Mouse (Mus musculus) gastrocnemius, adult 8-10 months (tissue): ENCODE data around the gene Slco3a1. TPM values are rescaled to one million over a fixed set of nuclear protein-coding genes. Genes with fewer than 3 reads are reported as not detected.
"Not testable (repeated sequence)": the region's sequence is repeated elsewhere in the genome, so short reads cannot be mapped to it uniquely, and the experiment has no call there.

Experiments
- DNase-seq, 2 experiments: peaks; one replicate each; pipeline ENCODE4 v3.0.0; 2022; ENCODE audit warnings: low spot score in 2 of 2
- total RNA-seq, 4 experiments: library from RNA; stranded (reverse); gene quantifications; 2 replicates each; pipeline ENCODE4 v1.2.4; 2022

Gene Slco3a1
- total RNA-seq, 4 experiments from 2014 or later: 64.6 to 75.6 (median 69.4) TPM

DNA sequence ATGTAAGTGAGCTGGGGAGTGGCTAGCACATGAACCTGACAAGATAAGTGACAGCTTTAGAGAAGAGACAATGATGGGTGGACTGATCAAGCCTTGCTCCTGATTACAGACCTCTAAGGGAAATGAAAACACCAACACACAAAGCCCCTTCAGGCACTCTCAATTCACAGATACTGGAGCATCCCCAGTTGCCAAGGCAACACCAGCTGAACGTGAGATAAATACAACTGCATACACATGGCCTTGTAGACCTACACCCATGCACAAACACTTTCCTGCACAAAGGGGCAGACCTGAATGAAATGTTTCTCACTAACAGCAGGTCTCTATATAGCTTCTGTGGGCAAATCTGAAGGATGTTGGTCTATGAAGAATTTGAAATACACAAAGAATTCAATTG, 117.0 kb downstream of the Slco3a1 start:
- no peak for DNase-seq

DNA sequence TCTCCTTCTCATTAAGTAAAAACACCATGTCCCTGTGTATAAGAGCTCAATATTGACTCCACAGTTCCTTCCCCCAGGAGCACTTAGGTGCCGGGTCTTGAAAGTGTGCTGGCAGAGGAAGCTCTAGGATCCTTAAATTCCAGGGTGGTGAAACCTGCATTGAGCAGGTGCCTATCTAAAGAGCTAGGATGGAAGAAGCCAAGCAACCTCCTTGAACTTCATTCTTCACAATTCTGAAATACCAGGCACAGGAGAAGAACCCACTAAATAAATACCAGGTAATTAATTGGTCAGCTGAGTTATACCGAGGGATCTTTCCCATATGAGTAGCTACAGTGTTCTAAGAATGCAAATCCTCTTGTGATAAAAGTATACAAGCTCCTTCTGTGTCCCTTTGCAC, 117.9 kb downstream of the Slco3a1 start:
- no peak for DNase-seq

DNA sequence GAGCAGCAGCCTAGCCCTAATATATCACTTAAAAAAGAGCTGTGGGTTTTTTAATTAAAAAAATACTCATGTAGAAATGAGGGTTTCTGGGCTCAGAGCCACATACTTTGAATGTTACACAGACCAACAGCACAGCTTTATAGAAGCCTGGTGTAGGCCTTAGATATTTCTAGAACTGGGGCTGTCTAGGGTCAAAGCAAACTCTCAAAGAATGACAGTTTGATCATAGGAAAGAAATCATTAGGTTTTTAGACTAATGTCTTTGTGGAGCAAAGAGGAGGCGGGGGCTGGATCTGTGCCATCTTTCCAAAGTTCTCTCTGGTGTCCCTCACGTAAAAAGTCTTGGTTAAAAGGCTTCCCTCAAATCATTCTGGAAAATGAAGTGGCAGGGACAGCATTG, 121.6 kb downstream of the Slco3a1 start:
- no peak for DNase-seq

DNA sequence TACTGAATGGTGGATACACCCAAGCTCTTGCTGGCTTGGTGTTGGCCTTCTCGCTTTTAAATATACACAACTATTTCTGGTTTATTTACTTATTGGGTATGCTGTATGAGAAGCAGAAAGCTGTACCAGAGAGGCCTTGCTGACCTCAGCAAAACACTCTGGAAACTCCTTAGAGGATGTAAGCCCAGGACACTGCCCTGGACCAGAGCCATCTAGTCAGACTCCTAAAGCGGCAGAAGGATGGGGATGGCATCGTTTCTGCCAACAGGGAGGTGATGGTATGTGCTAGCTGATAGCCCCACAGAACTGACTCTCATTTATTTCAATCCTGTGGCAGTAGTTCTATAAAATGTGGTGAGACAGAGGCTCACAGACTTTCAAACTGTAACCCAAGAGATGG, 125.3 kb downstream of the Slco3a1 start:
- DNase-seq: no peak

DNA sequence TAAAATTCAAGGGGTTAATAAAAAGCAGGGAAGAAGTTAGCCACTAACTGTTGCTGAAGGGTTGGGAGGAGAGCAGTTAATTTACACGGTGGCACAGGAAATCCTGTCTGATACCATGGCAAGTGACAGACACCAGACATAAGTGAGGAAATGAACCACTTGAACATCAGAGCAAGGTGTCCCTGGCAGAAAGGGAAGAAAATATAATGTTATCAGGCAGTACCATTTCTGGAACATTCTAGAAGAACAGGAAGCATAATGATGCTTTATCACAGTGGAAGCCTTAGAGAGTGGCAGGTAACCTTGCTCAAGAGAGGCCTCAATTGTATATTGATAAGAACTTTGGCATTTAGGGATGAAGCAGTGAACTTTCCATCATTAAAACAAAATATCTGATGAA, 127.4 kb downstream of the Slco3a1 start:
- no peak for DNase-seq

DNA sequence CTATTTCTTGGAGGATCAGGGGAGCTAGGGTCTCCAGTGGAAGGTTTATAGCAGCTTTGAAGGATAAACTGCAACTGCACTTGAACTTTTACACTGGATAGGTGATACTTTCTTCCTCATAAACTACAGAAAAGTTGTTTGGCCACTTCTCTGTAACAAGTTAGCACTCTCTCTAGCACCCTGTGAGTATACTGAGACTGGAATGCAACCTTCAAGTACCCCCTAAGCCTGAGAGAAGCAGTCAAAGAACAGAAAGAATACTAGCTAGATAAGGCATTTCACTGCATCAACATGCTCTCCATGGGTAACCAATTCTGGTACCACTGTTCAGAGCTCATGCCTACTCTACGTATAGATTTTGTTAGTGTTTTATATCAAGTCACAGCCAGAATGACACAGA, 128.6 kb downstream of the Slco3a1 start:
- no peak for DNase-seq

DNA sequence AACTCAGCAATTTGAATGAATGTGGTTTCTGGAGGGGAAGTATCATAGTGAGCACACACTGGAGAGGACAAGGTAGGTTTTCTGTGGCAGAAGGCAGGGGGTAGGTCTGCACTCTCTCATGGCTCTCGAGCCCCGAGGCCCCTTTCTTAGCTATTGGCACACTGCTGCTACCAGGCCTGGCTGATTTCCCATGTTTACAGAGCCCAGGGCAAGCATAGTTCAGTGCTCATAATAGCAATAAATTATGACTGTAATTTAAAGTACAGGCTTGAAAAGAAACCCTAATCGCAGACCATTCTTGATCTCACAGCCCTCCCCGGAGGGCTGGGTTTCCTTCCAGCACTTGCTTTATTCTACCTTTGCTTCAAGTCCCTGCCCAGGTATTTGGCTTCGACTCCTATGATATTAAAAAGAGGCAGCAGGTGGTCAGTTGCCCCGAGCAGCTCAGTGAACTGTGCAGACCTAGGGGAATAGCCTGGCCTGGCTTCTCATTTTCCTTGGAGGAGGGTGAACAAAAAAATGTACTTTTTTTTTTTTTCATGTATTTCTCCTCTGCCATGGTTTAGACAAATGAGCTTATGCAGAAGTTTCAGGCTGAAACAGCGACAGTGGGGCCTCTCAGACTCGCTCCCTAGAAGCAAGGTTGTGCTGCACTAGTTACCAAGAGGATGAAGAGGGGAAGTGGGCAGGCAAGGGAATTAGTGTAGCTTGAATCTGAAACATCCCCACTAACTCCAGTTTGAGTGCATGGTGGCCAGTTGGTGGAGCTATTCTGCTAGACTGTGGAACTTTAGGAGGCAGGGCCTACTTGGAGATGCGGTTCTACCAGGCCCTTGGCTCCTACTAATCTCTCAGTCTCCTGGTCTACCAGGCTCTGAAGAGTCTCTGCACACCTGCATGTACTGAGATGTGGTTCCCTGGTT, 130.4 kb downstream of the Slco3a1 start:
- DNase-seq: no peak

DNA sequence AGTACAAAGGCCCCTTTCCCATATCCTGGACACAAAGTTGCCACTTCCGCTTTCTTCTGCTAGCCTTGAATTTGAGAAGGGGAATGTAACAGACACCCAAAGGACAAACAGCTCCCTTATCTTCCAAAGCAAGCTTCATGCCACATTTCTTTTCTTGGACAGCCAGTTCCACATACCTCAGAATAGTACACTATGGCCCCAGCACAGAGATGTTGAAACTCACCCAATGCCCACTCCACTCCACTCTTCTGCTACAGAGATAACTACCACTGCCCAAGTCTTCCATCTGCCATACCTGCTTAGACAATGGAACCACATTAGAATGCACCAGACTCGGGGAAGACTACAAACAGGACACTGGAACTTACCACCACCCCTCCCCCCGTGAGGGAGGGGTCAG, 131.3 kb downstream of the Slco3a1 start:
- no peak for DNase-seq

DNA sequence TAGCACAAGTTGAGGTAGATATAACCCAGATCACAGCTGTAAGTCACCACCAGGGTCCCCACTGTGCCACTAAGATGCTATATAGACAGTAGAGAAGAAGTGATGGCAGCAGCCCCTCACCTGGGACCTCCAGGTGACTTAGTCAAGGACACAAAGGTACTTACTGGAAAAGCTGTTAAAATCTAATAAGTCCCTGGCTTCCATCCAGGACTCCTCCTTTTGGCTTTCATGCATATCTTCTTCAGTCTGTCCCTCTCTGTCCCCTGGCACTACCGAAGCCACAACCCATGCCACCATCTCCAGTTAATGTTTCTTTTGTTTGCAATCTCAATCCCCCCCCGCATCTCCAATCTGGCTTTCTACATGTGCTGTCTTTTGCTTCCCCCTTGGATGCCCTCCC, 131.8 kb downstream of the Slco3a1 start:
- DNase-seq: no peak

DNA sequence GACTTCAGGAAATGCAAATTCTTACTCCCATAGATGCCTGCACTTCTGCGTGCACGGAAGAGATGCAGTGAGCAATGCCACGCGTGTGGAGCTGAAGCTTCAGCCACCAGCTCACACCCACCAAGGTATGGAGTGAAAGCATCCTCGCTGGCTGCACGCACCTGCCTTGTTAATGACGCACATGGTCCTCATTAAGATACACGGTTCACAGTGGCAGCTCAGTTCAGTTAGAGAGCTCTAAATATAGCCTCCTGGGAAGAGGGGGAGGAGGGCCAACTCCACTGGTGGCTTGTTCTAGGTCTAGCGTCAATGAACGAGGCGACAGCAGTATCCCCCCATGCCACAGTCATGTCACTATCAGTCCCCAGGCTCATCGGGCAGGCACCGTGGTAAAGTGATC, 132.6 kb downstream of the Slco3a1 start:
- DNase-seq: peak; percentile 17

DNA sequence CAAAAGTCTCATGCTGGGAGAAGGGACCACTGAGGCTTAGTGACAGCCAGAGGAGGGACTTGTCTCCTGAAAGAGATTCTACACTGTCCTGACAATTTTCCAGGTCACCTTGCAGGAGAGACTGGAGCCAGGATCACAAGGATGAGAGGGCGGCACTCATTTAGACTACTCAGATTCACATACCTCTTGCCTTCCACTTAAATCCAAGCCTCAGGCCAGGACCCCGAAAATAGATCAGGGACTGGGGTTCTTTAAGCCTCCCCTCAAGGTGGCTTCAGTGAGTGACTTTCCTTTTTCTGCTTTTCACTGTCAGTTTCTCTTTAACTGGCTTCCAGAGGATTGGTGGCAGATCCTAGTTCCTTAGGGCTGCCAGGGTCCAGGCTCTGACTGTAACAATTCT, 133.0 kb downstream of the Slco3a1 start:
- no peak for DNase-seq

DNA sequence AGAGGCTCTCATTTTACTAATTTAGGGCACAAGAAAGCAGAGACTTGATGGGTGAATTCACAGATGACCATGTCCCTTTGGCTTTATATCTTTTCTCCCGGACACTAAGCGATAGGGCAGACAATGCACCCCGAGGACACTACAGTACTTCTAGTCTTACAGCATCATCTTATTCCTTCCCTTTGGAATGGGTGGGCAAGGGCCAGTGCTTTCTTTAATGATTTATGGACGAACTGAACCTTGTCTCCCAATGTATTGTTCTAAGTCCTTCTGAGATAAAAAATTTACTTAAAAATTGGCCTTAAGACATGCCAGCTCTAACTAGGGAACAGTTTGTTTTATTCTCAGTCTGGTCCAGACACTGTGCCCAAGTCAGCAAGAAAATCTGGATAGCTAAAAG, 134.9 kb downstream of the Slco3a1 start:
- DNase-seq: no peak

DNA sequence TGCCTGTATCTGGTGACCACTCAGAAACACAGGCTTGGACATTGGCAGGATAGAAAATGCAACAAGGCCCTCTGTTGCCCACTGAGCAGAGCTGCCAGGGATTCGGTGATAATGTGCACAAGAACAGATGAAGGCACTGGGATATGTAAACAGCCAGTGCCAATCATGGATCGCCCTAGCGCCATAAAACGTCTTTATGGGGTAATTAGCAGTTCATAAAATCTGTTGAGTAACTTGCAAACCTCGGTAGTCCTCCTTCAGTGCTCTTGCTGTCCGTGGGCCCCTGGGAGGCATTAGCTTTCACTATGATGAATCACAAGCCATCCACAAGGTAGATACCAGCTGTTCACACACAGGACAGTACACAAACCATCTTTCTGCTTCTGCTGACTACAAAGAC, 137.6 kb downstream of the Slco3a1 start:
- DNase-seq: no peak

DNA sequence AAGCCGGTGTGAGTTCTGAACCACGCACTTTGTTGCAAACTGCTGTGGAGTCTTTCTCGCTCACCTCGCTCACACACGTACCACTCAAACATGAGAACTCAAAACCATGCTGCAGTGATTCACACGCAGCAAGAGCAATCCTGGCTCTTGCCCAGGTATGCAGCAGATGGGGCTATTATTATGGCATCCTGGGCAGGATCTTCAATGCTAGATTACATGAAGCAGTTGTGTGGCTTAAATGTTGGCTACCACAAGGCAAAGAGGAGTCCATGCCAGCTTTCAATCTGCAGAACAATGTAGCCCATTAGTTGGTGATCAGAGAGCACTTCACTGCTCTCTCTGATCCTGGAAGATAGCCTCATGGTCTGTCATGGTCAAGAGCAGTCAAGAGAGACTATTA, 139.3 kb downstream of the Slco3a1 start:
- no peak for DNase-seq

DNA sequence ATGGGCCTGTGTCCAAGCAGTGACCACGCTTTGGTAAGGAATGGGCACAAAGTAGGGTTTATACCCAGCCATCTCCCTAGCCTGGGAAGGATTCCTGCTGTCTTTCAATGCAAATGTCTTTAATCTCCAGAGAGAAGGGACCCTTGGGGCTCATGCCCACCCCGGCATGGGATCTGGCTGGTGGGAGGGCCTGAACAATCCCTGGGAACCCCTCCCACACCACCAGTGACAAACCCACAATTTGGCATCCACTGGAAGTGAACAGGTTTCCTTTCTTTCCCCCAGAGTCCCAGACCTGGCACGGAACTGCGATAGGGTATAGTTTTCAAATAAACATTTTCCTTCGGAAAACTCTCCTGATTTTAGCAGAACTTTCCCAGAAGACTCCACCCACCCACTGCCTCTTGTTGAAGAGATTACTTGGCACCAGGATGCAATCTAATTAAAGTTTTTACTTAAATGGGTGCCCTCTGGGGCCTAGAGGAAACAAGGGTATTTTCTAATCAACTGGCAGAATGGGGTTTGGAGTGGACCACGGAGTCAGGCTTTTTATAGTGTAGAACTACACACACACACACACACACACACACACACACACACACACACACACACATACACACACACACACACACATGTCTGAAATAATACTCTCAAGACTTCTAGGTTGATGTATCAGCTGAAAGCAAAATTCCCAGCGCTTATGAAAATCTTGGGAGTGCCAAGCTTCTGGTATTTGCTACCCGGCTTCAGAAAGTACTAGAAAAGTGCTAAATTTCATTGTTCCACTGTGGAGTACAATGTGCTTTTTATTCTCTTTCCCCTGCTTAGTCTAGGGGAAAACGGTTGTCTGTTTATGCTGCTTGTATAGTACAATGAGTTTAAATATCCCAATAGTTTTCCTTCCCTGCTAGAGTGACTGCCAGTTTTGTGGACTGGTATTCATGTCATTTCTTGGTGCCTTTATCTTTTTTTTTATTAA, 140.6 kb downstream of the Slco3a1 start:
- DNase-seq: no peak

DNA sequence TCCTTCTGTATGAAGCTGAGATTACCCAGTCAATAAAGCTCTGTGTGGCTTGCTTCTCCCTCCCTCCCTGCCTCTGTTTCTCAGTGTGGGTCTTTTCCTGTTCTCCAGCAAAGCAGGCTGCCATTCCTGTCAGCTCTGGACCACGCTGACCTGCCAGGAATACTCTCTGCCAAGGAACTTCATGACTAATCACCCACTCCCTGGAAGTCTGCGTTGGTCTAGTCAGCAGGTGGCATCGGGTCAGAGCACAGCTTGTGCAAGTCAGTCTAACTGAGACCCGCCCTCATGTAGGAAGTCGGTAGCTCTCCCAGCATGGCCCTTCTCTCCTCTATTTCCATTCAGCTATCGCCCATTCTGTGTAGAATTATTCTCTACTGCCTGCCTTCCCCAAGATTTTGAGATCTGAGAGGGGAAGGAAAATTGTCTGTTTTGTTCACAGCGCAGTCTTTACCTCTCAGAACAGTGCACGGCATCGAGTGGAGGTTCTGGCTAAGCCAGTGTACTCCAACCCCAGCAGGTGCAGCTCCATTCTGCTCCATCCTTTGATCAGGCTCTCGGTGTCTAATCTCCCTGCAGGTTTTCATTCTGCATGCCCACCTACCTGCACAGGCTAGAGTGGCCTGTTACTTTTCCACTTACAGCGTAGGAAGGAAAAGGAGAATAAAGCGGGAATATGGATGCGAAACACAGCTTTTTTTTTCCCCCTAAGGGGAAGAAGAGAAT, 145.8 kb downstream of the Slco3a1 start:
- peak; percentile 52 to 75 for DNase-seq

DNA sequence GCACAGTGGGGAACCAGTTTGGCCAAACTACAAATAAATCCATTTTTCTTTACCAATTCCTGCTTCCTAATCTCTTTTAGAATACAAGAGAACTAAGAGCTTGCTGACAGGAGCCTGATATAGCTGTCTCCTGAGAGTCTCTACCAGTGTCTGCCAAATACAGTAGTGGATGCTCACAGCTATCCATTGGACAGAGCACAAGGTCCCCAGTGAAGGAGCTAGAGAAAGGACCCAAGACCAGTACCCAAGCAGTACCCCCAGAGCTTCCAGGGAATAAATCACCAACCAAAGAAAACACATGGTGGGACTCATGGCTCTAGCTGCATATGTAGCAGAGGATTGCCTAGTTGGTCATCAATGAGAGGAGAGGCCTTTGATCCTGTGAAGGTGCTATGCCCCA, 146.7 kb downstream of the Slco3a1 start:
- not testable (repeated sequence) for DNase-seq

DNA sequence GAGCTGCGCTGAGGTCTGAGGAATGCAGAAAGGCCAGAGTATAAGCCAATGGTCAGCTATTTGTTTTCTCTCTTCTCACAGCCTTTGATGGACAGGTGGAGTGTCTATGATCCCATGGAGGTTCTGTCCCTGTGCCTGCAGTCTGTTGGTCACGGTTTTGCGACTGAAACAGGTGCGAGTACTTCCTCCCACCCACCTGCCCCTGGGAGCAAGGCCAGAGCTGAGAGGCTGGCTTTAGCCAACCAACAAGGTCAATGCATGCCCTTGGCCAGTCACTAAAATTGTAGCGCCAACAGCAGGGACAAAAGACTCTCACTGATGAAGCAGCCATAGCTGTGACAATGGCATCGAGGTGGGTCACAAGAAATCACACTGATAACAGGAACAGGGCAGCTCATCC, 154.9 kb downstream of the Slco3a1 start:
- DNase-seq: no peak

DNA sequence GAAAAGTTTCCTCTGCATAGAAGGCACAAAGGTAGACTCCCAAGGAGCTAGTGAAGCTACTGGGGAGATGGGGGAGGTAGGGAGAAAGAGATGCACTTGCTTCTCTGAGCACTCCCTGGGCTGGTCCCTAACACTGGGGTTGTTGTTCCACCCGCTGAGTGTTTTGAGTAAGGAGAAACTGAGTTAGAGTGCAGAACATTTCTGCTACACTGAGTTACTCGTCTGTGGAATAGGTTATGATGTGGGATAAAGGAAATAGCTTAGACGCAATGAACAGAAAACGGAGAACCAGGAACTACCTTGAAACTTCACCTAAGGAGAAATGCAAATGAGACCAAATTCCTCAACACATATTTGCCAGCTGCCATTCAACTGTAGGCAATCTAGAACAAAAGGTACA, 155.4 kb downstream of the Slco3a1 start:
- no peak for DNase-seq

DNA sequence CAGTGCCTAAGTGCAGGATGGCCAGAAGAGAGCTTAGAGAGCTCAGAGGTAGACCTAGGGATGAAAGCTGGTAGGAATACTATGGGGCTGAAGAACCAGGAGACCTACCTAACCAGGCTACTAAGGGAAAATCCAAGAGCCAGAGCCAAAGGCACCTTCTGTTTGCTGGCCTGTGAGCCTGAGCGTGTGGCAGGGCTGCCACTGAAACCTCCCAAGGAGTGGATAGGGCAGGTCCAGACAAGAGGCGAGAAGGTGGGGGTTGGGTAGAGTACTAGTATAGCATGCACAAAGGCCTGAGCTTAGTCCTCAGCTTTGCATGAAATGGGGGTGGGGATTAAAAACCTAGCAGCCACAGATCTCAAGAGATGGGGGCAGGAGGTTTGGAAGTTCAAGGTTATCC, 156.3 kb downstream of the Slco3a1 start:
- DNase-seq: no peak

DNA sequence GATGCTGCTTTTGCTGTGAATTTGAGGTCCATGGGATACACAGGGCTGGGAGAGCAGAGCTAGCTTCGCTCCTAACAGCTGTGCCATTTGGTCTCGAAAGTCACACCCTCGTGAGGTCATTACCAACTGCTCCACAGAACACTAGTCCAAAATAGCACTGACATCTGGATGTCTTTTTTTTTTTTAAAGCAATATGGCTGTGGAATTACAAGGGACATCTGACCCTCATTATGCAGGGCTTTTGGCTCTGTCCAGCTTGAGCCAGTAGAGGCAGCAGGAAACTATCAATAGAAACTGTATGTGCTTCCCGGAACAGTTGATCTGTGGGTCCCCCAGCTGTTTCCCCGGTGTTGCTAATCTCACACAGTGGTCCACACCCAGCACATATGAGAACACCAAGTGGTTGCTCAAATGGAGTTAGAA, 163.1 kb downstream of the Slco3a1 start:
- no peak for DNase-seq

DNA sequence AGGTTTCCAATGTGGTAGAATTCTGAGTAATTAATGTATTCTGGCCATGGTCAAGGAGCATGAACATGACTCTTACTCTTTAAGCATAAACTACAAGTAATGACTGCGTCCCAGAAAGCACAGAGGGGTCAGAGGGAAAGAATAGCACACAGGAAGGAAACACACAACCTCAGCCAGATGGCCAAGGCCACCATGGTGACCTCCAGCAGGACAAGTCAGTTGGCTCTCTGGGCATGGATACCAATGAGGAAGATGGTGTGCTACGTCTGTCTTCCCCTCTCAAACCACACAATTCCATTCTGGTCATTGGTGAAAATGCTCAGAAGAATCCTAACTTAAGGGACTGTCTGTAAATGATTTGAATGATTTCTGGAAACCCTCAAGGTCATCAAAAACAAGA, 165.0 kb downstream of the Slco3a1 start:
- DNase-seq: no peak
